Mouse (Mus musculus): ENCODE measurements around the gene Arl8b. TPM values are rescaled to one million over a fixed set of nuclear protein-coding genes. Genes with fewer than 3 reads are reported as not detected.

Gene Arl8b
- polyA plus RNA-seq (2014; fragmentation: Illumina TruSeq; extraction: RNeasy Lipid Tissue Mini Kit (QIAGEN cat#74804)), result 309 TPM

GRCm38 (mm10) chr6:108782526-108783183, at the start of gene Arl8b:
Gene Arl8b, plus strand, starts transcription at chr6:108783099.

DNA sequence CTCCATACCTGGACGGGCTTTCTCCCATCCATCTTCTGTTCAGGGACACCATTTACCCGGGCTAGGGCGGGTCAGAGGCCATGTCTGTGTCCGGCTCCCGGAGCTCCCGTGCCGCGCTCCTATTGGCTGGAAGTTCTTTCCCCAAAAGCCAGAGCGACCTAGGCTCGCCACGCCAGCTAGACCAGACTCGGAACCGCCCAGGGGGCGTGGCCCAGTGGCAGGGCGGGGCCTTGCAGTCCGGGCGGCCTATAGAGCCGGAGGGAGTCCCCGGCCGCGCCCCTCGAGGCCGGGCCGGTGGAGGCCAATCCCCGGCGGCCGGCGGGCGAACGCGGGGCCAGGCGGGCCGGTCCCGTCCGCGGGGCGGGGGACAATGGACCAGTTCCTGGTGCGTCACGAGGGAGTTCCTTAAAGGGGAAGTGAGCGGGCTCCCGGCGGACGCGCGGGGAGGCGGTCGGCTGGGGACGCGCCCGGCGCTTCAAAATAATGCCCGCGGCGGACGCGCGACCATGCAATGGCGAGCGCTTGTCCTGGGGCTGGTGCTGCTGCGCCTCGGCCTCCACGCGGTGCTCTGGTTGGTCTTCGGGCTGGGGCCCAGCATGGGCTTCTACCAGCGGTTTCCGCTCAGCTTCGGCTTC, 45.5 kb downstream of the Arl8b start, which contains the start of gene Edem1:
Gene Edem1, plus strand, starts transcription at position 408 of the 635 bp plus-strand sequence.

Other genes with a start within 250 kb of the Arl8b start
- 12.3 TPM for gene Bhlhe40, start 122.5 kb upstream of the Arl8b start, polyA plus RNA-seq (2014; fragmentation: Illumina TruSeq; extraction: RNeasy Lipid Tissue Mini Kit (QIAGEN cat#74804))
- 112 TPM for gene Edem1, start 45.5 kb downstream of the Arl8b start, polyA plus RNA-seq (2014; fragmentation: Illumina TruSeq; extraction: RNeasy Lipid Tissue Mini Kit (QIAGEN cat#74804))

Measured in ovary, adult 10 weeks (tissue).